Mouse (Mus musculus) limb, embryonic 11.5 days (tissue): ENCODE results near the gene Thbd. TPM values are rescaled to one million over a fixed set of nuclear protein-coding genes. Genes with fewer than 3 reads are reported as not detected.

Experiments
- ATAC-seq: fragments of 200-750 bp; cut with Nextera tagmentation; 2 replicates; pipeline ENCODE4 v1.8.0; 2017; ENCODE audit warnings: low read depth; ENCODE audit not compliant: insufficient number of reproducible peaks, low FRiP score, low TSS enrichment
- DNase-seq: peaks from one replicate; pipeline ENCODE4 v3.0.0-alpha.2; 2015; ENCODE audit warnings: low spot score
- H3K27ac ChIP-seq: fragments of 300-500 bp; sonication (generic); replicated peaks from 2 replicates; pipeline ENCODE4 v1.5.1; 2014; ENCODE audit warnings: low read depth, mild to moderate bottlenecking, low read length
- H3K27me3 ChIP-seq: fragments of 300-500 bp; sonication (generic); 2 replicates; pipeline ENCODE4 v1.6.1; 2014; ENCODE audit warnings: mild to moderate bottlenecking, low read length, mixed read lengths; ENCODE audit not compliant: control insufficient read depth, insufficient read depth
- H3K36me3 ChIP-seq: fragments of 300-500 bp; sonication (generic); 2 replicates; pipeline ENCODE4 v1.6.1; 2014; ENCODE audit warnings: mild to moderate bottlenecking, low read length, moderate library complexity, mixed read lengths; ENCODE audit not compliant: control insufficient read depth, insufficient read depth
- H3K4me1 ChIP-seq: fragments of 300-500 bp; sonication (generic); 2 replicates; pipeline ENCODE4 v1.6.1; 2014; ENCODE audit warnings: low read length, mixed read lengths; ENCODE audit not compliant: control insufficient read depth, insufficient read depth
- H3K4me2 ChIP-seq: fragments of 300-500 bp; sonication (generic); 2 replicates; pipeline ENCODE4 v1.6.1; 2014; ENCODE audit warnings: low read depth, mild to moderate bottlenecking, moderate library complexity; ENCODE audit not compliant: severe bottlenecking
- H3K4me3 ChIP-seq: fragments of 300-500 bp; sonication (generic); 2 replicates; pipeline ENCODE4 v1.5.1; 2014; ENCODE audit warnings: low read depth, low read length
- H3K9ac ChIP-seq: fragments of 300-500 bp; sonication (generic); 2 replicates; pipeline ENCODE4 v1.6.1; 2014; ENCODE audit warnings: mild to moderate bottlenecking, low read length
- H3K9me3 ChIP-seq: fragments of 300-500 bp; sonication (generic); 2 replicates; pipeline ENCODE4 v1.6.1; 2016; ENCODE audit warnings: low read length; ENCODE audit not compliant: control insufficient read depth
- WGBS: fragments of 180-500 bp; shearing (Covaris S2); extraction: QIAGEN DNeasy Blood & Tissue Kit; methylation state at CpG from one replicate; pipeline ENCODE4 v1.1.7; 2014; 5-methylcytosine and 5-hydroxymethylcytosine counted together
- polyA plus RNA-seq: library from polyadenylated mRNA; unstranded; fragments of >200 nt; fragmentation: Nextera tagmentation; extraction: Ambion mirVana; gene quantifications from 2 replicates; pipeline ENCODE4 v1.2.1, GENCODE M21; 2014

Thbd gene
- 3.7 and 3.9 TPM in 2 replicates for polyA plus RNA-seq

DNA sequence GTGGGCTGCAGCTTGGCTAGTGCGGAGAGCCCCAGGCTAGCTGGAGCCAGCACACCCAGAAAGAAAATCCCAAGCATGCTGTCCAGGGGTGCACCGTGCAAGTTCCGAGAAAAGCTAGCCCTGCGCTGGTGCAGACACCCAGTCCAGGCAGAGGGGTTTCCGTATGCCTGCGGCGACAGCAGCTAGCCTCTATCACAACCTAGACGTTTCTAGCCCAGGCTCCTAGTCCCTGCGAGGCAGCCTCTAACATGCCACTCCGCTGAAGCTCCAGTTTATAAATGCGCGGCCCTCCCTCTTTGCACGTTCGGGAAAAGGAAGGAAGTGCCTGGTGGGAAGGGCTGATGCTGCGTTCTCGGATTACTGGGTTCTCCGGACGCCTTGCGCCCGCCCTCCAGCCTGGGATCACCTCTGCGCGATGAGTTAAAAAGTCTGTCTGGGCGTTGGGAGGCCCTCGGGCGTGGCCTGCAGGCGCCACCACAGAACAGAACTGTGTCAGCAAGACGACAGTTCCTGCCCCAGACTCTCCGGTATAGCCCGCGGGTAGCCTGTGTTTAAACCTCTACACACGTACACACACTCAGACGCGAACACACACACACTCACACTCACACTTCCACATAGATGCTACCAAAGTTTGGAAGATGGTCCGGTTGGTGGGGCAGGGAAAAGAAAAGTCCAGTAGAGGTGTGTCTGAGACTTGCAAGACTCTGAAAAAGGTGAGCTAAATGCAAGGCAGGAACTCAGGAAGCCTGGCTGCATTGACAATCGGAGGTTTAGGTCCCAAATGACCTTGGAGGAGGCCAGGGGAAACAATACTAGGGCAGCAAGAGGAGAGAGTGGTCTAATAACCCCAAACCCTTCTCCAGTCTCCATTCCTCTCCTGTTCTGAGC lies at the start of gene Thbd:
TSS of gene Thbd (minus strand) at position 319 of the 891 bp plus-strand sequence.
- Histone ChIP-seq H3K36me3 (no peaks in the 10 kb centered on the region), H3K4me3 (peak within 1 kb of the TSS; percentile 35), H3K4me2 (peak within 1 kb of the TSS; percentile 69), H3K4me1 (peaks cover 6% of the 10 kb centered on the region; the same call in 1 of the 2 replicates), H3K9ac (0 out of 2 replicates have a peak within 1 kb of the TSS, but pooled peaks have one; percentile 34), H3K27ac (no peak within 1 kb of the TSS), H3K9me3 (no peaks in the 10 kb centered on the region), H3K27me3 (peaks cover 33% of the 10 kb centered on the region)
- WGBS: 4% methylated on average over 35 of the region's 35 CpGs
- peak; percentile 55 for ATAC-seq
- DNase-seq: peak; percentile 67

DNA sequence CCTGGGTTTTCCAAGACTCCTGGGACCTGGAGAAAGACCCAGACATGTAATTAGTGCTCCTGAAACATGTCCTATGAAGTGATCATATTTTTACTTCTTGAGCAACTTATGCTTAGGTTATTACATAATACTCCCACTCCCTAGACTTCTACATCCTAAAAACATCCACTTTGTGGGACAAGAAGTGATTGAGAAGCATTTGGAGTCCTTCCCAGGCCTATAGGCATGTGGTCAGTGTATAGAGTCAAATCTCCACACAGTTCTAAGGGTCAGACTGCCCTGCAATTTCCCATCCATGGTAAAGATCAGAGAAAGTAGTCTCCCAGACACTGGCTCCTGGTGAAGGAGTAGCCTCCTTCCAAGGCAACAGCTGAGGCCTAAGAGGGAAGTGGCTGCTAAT lies 47.4 kb upstream of the Thbd start:
- H3K9me3 ChIP-seq: no peaks in the 10 kb centered on the region
- H3K4me2 ChIP-seq: no peak overlapping the region
- DNase-seq (no peak), ATAC-seq (no peak)
- H3K27ac ChIP-seq: no peak overlapping the region
- no peak overlapping the region for H3K9ac ChIP-seq
- H3K4me3 ChIP-seq: no peak overlapping the region
- H3K4me1 ChIP-seq: no peaks in the 10 kb centered on the region
- no peaks in the 10 kb centered on the region for H3K36me3 ChIP-seq
- H3K27me3 ChIP-seq: no peaks in the 10 kb centered on the region

DNA sequence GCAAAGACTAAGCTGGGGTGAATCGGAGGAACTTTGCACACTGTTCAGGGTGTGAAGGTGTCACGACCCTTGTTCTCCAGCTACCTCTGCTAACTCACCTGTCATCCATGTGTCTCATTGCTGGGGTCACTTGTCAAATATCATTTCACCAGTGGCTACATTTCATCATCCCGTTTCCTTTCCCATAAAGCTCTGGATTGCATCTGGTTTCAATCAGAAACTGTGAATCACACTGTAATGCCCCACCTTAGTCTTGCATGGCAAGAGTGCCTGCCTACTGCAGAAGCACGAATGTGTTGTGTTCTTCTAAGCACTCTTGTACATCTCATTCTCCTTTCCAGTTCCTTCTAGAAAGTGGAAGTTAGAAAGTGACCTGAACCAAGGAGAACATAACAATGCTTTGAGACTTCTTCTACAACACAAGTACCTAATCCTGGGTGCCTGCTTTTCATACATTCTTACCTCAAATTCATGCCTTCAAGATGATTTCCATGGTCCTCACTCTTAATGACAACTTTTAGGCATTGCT lies 46.1 kb upstream of the Thbd start:
- H3K36me3 ChIP-seq: no peaks in the 10 kb centered on the region
- ATAC-seq (no peak), DNase-seq (no peak)
- no peaks in the 10 kb centered on the region for H3K27me3 ChIP-seq
- H3K27ac ChIP-seq: no peak overlapping the region
- no peak overlapping the region for H3K4me3 ChIP-seq
- 75% methylated on average over 4 of the region's 4 CpGs for WGBS
- H3K4me1 ChIP-seq: no peaks in the 10 kb centered on the region
- no peak overlapping the region for H3K9ac ChIP-seq
- H3K4me2 ChIP-seq: no peak overlapping the region
- H3K9me3 ChIP-seq: no peaks in the 10 kb centered on the region

GRCm38 (mm10) chr2:148453061-148453460 lies 45.1 kb upstream of the Thbd start:
- no peak overlapping the region for H3K9ac ChIP-seq
- H3K27ac ChIP-seq: no peak overlapping the region
- WGBS: 88% methylated on average over 3 of the region's 3 CpGs
- no peaks in the 10 kb centered on the region for H3K4me1 ChIP-seq
- no peaks in the 10 kb centered on the region for H3K9me3 ChIP-seq
- no peak for ATAC-seq
- no peak for DNase-seq
- no peak overlapping the region for H3K4me2 ChIP-seq
- no peaks in the 10 kb centered on the region for H3K36me3 ChIP-seq
- H3K4me3 ChIP-seq: no peak overlapping the region
- no peaks in the 10 kb centered on the region for H3K27me3 ChIP-seq

GRCm38 (mm10) chr2:148451498-148451897 lies 43.5 kb upstream of the Thbd start:
- Histone ChIP-seq H3K4me2 (no peak overlapping the region), H3K27ac (no peak overlapping the region), H3K9ac (no peak overlapping the region), H3K4me3 (no peak overlapping the region), H3K36me3 (no peaks in the 10 kb centered on the region), H3K9me3 (no peaks in the 10 kb centered on the region), H3K4me1 (no peaks in the 10 kb centered on the region), H3K27me3 (no peaks in the 10 kb centered on the region)
- DNase-seq: no peak
- WGBS: 62% methylated on average over 5 of the region's 5 CpGs
- ATAC-seq: no peak

DNA sequence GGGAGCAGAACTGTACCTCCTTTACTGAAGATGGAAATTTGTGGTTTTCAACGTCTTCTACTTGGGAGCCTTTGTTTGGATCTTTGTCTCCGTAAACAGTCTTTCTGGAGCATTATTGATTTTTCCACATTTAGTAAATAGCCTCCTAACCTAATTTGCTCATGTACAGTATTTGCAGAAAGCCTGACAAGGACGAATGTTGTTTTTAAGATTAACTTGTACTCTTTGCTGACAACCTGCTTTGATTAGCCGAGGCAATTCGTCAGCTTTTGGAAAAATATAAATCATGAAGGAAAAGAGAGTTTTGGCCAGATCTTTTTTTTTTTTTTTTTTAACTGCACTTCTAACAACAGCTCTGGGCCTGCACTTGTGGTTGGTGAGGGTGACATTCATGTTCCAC lies 42.6 kb upstream of the Thbd start:
- 89% methylated on average over 5 of the region's 5 CpGs for WGBS
- Histone ChIP-seq H3K4me2 (no peak overlapping the region), H3K9me3 (no peaks in the 10 kb centered on the region), H3K27me3 (no peaks in the 10 kb centered on the region), H3K27ac (no peak overlapping the region), H3K4me3 (no peak overlapping the region), H3K4me1 (no peaks in the 10 kb centered on the region), H3K36me3 (no peaks in the 10 kb centered on the region), H3K9ac (no peak overlapping the region)
- DNase-seq (no peak), ATAC-seq (no peak)

DNA sequence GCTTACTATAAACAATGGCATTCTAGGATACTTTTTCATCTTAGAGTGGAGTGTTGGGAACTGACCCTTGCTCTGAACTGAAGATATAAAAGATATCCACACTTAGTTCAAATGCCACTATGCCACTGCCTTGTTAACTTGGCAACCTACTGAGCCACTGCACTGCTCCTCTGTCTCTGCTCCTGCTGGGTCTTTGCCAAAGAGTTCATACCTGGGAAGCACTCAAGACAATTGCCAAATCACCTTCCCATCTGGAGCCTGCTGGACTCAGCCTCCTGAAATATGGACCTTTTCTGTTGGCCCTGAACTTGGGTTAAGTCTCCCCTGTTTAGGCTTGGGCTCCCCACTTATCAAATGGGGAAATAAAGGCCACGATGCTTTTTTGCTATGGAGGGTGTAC lies 41.7 kb upstream of the Thbd start:
- 91% methylated on average over 1 of the region's 1 CpGs for WGBS
- H3K4me2 ChIP-seq: no peak overlapping the region

DNA sequence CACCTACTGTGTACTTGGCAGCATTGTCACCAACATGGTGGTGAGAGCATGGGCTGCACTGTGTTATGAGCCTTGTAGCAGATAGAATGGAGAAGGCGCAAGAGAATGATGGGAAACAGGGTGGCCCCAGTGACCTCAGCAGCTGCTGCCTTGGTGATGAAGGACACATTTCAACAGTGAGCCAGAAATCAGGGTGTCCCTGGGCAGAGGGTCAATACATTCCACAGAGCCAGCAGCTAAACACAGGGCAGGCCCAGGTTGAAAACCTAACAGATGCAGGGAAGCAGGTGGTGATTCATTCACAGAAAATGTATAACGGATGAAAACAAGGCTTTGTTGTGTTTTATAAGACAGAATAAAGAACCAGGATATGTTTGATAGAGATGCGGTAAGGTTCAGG lies 38.5 kb upstream of the Thbd start:
- no peaks in the 10 kb centered on the region for H3K4me1 ChIP-seq
- no peaks in the 10 kb centered on the region for H3K9me3 ChIP-seq
- no peak for DNase-seq
- WGBS: 89% methylated on average over 3 of the region's 3 CpGs
- H3K27me3 ChIP-seq: no peaks in the 10 kb centered on the region
- no peak overlapping the region for H3K4me3 ChIP-seq
- ATAC-seq: no peak
- no peaks in the 10 kb centered on the region for H3K36me3 ChIP-seq
- H3K4me2 ChIP-seq: no peak overlapping the region
- no peak overlapping the region for H3K9ac ChIP-seq
- H3K27ac ChIP-seq: no peak overlapping the region

More for the DNA sequence above, 41.7 kb upstream of the Thbd start:
- no peak overlapping the region for H3K4me3 ChIP-seq
- no peak overlapping the region for H3K9ac ChIP-seq
- no peaks in the 10 kb centered on the region for H3K36me3 ChIP-seq
- no peaks in the 10 kb centered on the region for H3K4me1 ChIP-seq
- H3K9me3 ChIP-seq: no peaks in the 10 kb centered on the region
- DNase-seq (no peak), ATAC-seq (no peak)
- no peak overlapping the region for H3K27ac ChIP-seq
- no peaks in the 10 kb centered on the region for H3K27me3 ChIP-seq
